Mouse (Mus musculus): ENCODE measurements at regions not wholly inside any gene's neighbourhood (a gene's known extent, or its start where the extent isn't known, plus 50 kb on each side); places are given as distances from the start of the nearest gene placed in this dataset.
A peak's percentile ranks its signal among the peaks of the same experiment; 100 is the strongest.

- H3K27me3 ChIP-seq, result peaks cover 12% of the 10 kb centered on the region; the same call in 1 of the 2 replicates
- no peak overlapping the region for H3K4me3 ChIP-seq (replicated peaks)
- WGBS, result 75% methylated on average over 9 of the region's 9 CpGs
- no peaks in the 10 kb centered on the region for H3K36me3 ChIP-seq (replicated peaks)
- no peaks in the 10 kb centered on the region for H3K9me3 ChIP-seq
- no peak overlapping the region for H3K4me2 ChIP-seq
- no peak overlapping the region for H3K9ac ChIP-seq
- no peak for ATAC-seq (ENCODE audit: low FRiP score)
- no peaks in the 10 kb centered on the region for H3K4me1 ChIP-seq
- H3K27ac ChIP-seq, result no peak overlapping the region
Observed at GRCm38 (mm10) chrX:11387200-11387940, 59.7 kb downstream of the H2al1j start.

- no peak overlapping the region for H3K4me3 ChIP-seq (replicated peaks)
- peaks cover 15% of the 10 kb centered on the region; the same call in 1 of the 2 replicates for H3K27me3 ChIP-seq
Observed at GRCm38 (mm10) chrX:11388860-11389259, 61.2 kb downstream of the H2al1j start.

GRCm38 (mm10) chrX:11400406-11400805 lies 72.8 kb downstream of the H2al1j start:
- Histone ChIP-seq H3K27ac (no peak overlapping the region), H3K4me1 (no peaks in the 10 kb centered on the region), H3K9me3 (no peaks in the 10 kb centered on the region), H3K4me3 (replicated peaks) (no peak overlapping the region), H3K9ac (no peak overlapping the region), H3K4me2 (no peak overlapping the region), H3K36me3 (replicated peaks) (no peaks in the 10 kb centered on the region), H3K27me3 (0 out of 2 replicates have a peak, but pooled peaks cover 2% of the 10 kb centered on the region)
- no peak for ATAC-seq (ENCODE audit: low FRiP score)
- WGBS, result 93% methylated on average over 3 of the region's 3 CpGs

More at GRCm38 (mm10) chrX:11388860-11389259, 61.2 kb downstream of the H2al1j start:
- ATAC-seq (ENCODE audit: low FRiP score), result no peak
- Histone ChIP-seq H3K9ac (no peak overlapping the region), H3K4me1 (no peaks in the 10 kb centered on the region), H3K9me3 (no peaks in the 10 kb centered on the region), H3K4me2 (no peak overlapping the region), H3K27ac (no peak overlapping the region), H3K36me3 (replicated peaks) (no peaks in the 10 kb centered on the region)
- 79% methylated on average over 9 of the region's 9 CpGs for WGBS

GRCm38 (mm10) chrX:11404369-11404768 lies 76.7 kb downstream of the H2al1j start:
- no peaks in the 10 kb centered on the region for H3K36me3 ChIP-seq (replicated peaks)
- no peak overlapping the region for H3K9ac ChIP-seq
- ATAC-seq (ENCODE audit: low FRiP score), result no peak
- WGBS, result 51% methylated on average over 4 of the region's 4 CpGs
- H3K27ac ChIP-seq, result no peak overlapping the region
- H3K4me2 ChIP-seq, result no peak overlapping the region
- no peaks in the 10 kb centered on the region for H3K9me3 ChIP-seq
- H3K4me3 ChIP-seq (replicated peaks), result no peak overlapping the region
- 0 out of 2 replicates have a peak, but pooled peaks cover 8% of the 10 kb centered on the region for H3K27me3 ChIP-seq
- H3K4me1 ChIP-seq, result no peaks in the 10 kb centered on the region

GRCm38 (mm10) chrX:11412316-11412826 lies 84.7 kb downstream of the H2al1j start:
- H3K27ac ChIP-seq, result no peak overlapping the region
- peaks cover 9% of the 10 kb centered on the region; the same call in 1 of the 2 replicates for H3K4me1 ChIP-seq
- no peak overlapping the region for H3K4me2 ChIP-seq
- no peak overlapping the region for H3K9ac ChIP-seq
- WGBS, result 77% methylated on average over 5 of the region's 5 CpGs
- peaks cover 25% of the 10 kb centered on the region; the same call in 1 of the 2 replicates for H3K27me3 ChIP-seq
- no peaks in the 10 kb centered on the region for H3K9me3 ChIP-seq
- H3K4me3 ChIP-seq (replicated peaks), result no peak overlapping the region
- no peak for ATAC-seq (ENCODE audit: low FRiP score)
- no peaks in the 10 kb centered on the region for H3K36me3 ChIP-seq (replicated peaks)

GRCm38 (mm10) chrX:11415662-11416061 lies 88.0 kb downstream of the H2al1j start:
- no peak overlapping the region for H3K4me3 ChIP-seq (replicated peaks)
- no peak overlapping the region for H3K9ac ChIP-seq
- no peak overlapping the region for H3K27ac ChIP-seq
- no peak overlapping the region for H3K4me2 ChIP-seq
- peaks cover 9% of the 10 kb centered on the region; the same call in 1 of the 2 replicates for H3K4me1 ChIP-seq
- no peaks in the 10 kb centered on the region for H3K9me3 ChIP-seq
- WGBS, result 35% methylated on average over 4 of the region's 4 CpGs
- no peak for ATAC-seq (ENCODE audit: low FRiP score)
- no peaks in the 10 kb centered on the region for H3K36me3 ChIP-seq (replicated peaks)
- peaks cover 29% of the 10 kb centered on the region for H3K27me3 ChIP-seq

GRCm38 (mm10) chrX:11416510-11416909 lies 88.9 kb downstream of the H2al1j start:
- no peak for ATAC-seq (ENCODE audit: low FRiP score)
- 92% methylated on average over 3 of the region's 3 CpGs for WGBS

GRCm38 (mm10) chrX:11417861-11418260 lies 90.2 kb downstream of the H2al1j start:
- H3K4me3 ChIP-seq (replicated peaks), result no peak overlapping the region
- H3K9me3 ChIP-seq, result no peaks in the 10 kb centered on the region
- H3K4me2 ChIP-seq, result no peak overlapping the region
- ATAC-seq (ENCODE audit: low FRiP score), result no peak
- peaks cover 9% of the 10 kb centered on the region; the same call in 1 of the 2 replicates for H3K4me1 ChIP-seq
- H3K9ac ChIP-seq, result no peak overlapping the region
- H3K36me3 ChIP-seq (replicated peaks), result no peaks in the 10 kb centered on the region
- H3K27ac ChIP-seq, result no peak overlapping the region
- peaks cover 28% of the 10 kb centered on the region for H3K27me3 ChIP-seq
- WGBS, result 74% methylated on average over 4 of the region's 4 CpGs

More at GRCm38 (mm10) chrX:11416510-11416909, 88.9 kb downstream of the H2al1j start:
- Histone ChIP-seq H3K27me3 (peaks cover 26% of the 10 kb centered on the region), H3K4me1 (peaks cover 9% of the 10 kb centered on the region; the same call in 1 of the 2 replicates), H3K36me3 (replicated peaks) (no peaks in the 10 kb centered on the region), H3K9ac (no peak overlapping the region), H3K4me2 (no peak overlapping the region), H3K9me3 (no peaks in the 10 kb centered on the region), H3K27ac (no peak overlapping the region), H3K4me3 (replicated peaks) (no peak overlapping the region)

GRCm38 (mm10) chrX:11418261-11418660 lies 90.6 kb downstream of the H2al1j start:
- peaks cover 26% of the 10 kb centered on the region for H3K27me3 ChIP-seq

GRCm38 (mm10) chrX:11419162-11419631 lies 91.6 kb downstream of the H2al1j start:
- no peak for ATAC-seq (ENCODE audit: low FRiP score)
- WGBS, result 56% methylated on average over 5 of the region's 5 CpGs

More at GRCm38 (mm10) chrX:11418261-11418660, 90.6 kb downstream of the H2al1j start:
- H3K9ac ChIP-seq, result no peak overlapping the region
- H3K27ac ChIP-seq, result no peak overlapping the region
- no peaks in the 10 kb centered on the region for H3K9me3 ChIP-seq
- WGBS, result 85% methylated on average over 10 of the region's 10 CpGs
- H3K36me3 ChIP-seq (replicated peaks), result no peaks in the 10 kb centered on the region
- no peak for ATAC-seq (ENCODE audit: low FRiP score)
- H3K4me3 ChIP-seq (replicated peaks), result no peak overlapping the region
- no peak overlapping the region for H3K4me2 ChIP-seq
- peaks cover 11% of the 10 kb centered on the region; the same call in 1 of the 2 replicates for H3K4me1 ChIP-seq

GRCm38 (mm10) chrX:11432403-11433004 lies 104.9 kb downstream of the H2al1j start:
- Histone ChIP-seq H3K36me3 (replicated peaks) (no peaks in the 10 kb centered on the region), H3K9me3 (no peaks in the 10 kb centered on the region), H3K4me3 (replicated peaks) (no peak overlapping the region), H3K27ac (no peak overlapping the region), H3K4me2 (no peak overlapping the region), H3K27me3 (peaks cover 49% of the 10 kb centered on the region), H3K4me1 (peaks cover 35% of the 10 kb centered on the region), H3K9ac (no peak overlapping the region; the same call in 1 of the 2 replicates)
- 61% methylated on average over 12 of the region's 12 CpGs for WGBS
- no peak for ATAC-seq (ENCODE audit: low FRiP score)

More at GRCm38 (mm10) chrX:11419162-11419631, 91.6 kb downstream of the H2al1j start:
- Histone ChIP-seq H3K9ac (no peak overlapping the region), H3K36me3 (replicated peaks) (no peaks in the 10 kb centered on the region), H3K27ac (no peak overlapping the region), H3K27me3 (peaks cover 30% of the 10 kb centered on the region), H3K4me2 (no peak overlapping the region), H3K9me3 (no peaks in the 10 kb centered on the region), H3K4me3 (replicated peaks) (no peak overlapping the region), H3K4me1 (peaks cover 15% of the 10 kb centered on the region; the same call in 1 of the 2 replicates)

GRCm38 (mm10) chrX:11435338-11435737 lies 107.7 kb downstream of the H2al1j start:
- 69% methylated on average over 6 of the region's 6 CpGs for WGBS
- H3K27me3 ChIP-seq, result peaks cover 47% of the 10 kb centered on the region
- 0 out of 2 replicates have a peak overlapping the region, but pooled peaks have one; percentile 13 for H3K27ac ChIP-seq
- H3K36me3 ChIP-seq (replicated peaks), result no peaks in the 10 kb centered on the region
- no peak overlapping the region for H3K4me2 ChIP-seq
- H3K4me1 ChIP-seq, result peaks cover 38% of the 10 kb centered on the region
- no peak overlapping the region for H3K4me3 ChIP-seq (replicated peaks)
- ATAC-seq (ENCODE audit: low FRiP score), result no peak
- H3K9me3 ChIP-seq, result no peaks in the 10 kb centered on the region
- H3K9ac ChIP-seq, result no peak overlapping the region

All from forebrain, embryonic 12.5 days (tissue).